Mouse (Mus musculus) myocyte (in vitro differentiated cells): ENCODE data around the gene Peak1.

Experiments
- CEBPB ChIP-seq: IDR thresholded peaks from 2 replicates; pipeline ENCODE4 v1.6.1; 2011; ENCODE audit warnings: mild to moderate bottlenecking, moderate library complexity; ENCODE audit not compliant: poor library complexity, insufficient read depth, severe bottlenecking
- E2F4 ChIP-seq: IDR thresholded peaks from one replicate; pipeline ENCODE4 v1.6.1; 2011; ENCODE audit warnings: mild to moderate bottlenecking, control low read depth, moderate library complexity; ENCODE audit not compliant: insufficient read depth
- MAX ChIP-seq: IDR thresholded peaks from one replicate; pipeline ENCODE4 v1.6.1; 2011; ENCODE audit warnings: low read depth, mild to moderate bottlenecking, control low read depth
- MYOD1 ChIP-seq, 3 experiments: IDR thresholded peaks; one replicate each; pipeline ENCODE4 v1.6.1; 2011; ENCODE audit warnings: control low read depth in 2 of 3, low read depth in 2 of 3, mild to moderate bottlenecking in 2 of 3, moderate library complexity in 1 of 3; ENCODE audit not compliant: insufficient read length in 2 of 3, control insufficient read depth in 1 of 3
- MYOG ChIP-seq, 3 experiments: IDR thresholded peaks; one replicate each; pipeline ENCODE4 v1.6.1; 2011; ENCODE audit warnings: control low read depth in 2 of 3, low read depth in 2 of 3, mild to moderate bottlenecking in 2 of 3; ENCODE audit not compliant: insufficient read length in 2 of 3, control insufficient read depth in 1 of 3, insufficient read depth in 1 of 3
- POLR2A ChIP-seq: IDR thresholded peaks from one replicate; pipeline ENCODE4 v1.6.1; 2011; ENCODE audit warnings: low read depth, mild to moderate bottlenecking, control low read depth, moderate library complexity; ENCODE audit not compliant: insufficient read length
- POLR2AphosphoS2 ChIP-seq: IDR thresholded peaks from one replicate; pipeline ENCODE4 v1.6.1; 2011; ENCODE audit warnings: low read depth, control low read depth; ENCODE audit not compliant: insufficient read length
- REST ChIP-seq: IDR thresholded peaks from one replicate; pipeline ENCODE4 v1.6.1; 2011; ENCODE audit warnings: mild to moderate bottlenecking, control low read depth, moderate library complexity; ENCODE audit not compliant: insufficient read depth, insufficient read length
- SRF ChIP-seq: IDR thresholded peaks from one replicate; pipeline ENCODE4 v1.6.1; 2011; ENCODE audit warnings: low read depth; ENCODE audit not compliant: control insufficient read depth, insufficient read length
- TCF12 ChIP-seq: IDR thresholded peaks from one replicate; pipeline ENCODE4 v1.6.1; 2011; ENCODE audit warnings: mild to moderate bottlenecking, control low read depth; ENCODE audit not compliant: poor library complexity, insufficient read depth, severe bottlenecking
- TCF3 ChIP-seq: IDR thresholded peaks from one replicate; pipeline ENCODE4 v1.6.1; 2011; ENCODE audit warnings: low read depth, control low read depth; ENCODE audit not compliant: insufficient read length
- USF1 ChIP-seq: IDR thresholded peaks from one replicate; pipeline ENCODE4 v1.6.1; 2011; ENCODE audit warnings: low read depth, mild to moderate bottlenecking, control low read depth, moderate library complexity

DNA sequence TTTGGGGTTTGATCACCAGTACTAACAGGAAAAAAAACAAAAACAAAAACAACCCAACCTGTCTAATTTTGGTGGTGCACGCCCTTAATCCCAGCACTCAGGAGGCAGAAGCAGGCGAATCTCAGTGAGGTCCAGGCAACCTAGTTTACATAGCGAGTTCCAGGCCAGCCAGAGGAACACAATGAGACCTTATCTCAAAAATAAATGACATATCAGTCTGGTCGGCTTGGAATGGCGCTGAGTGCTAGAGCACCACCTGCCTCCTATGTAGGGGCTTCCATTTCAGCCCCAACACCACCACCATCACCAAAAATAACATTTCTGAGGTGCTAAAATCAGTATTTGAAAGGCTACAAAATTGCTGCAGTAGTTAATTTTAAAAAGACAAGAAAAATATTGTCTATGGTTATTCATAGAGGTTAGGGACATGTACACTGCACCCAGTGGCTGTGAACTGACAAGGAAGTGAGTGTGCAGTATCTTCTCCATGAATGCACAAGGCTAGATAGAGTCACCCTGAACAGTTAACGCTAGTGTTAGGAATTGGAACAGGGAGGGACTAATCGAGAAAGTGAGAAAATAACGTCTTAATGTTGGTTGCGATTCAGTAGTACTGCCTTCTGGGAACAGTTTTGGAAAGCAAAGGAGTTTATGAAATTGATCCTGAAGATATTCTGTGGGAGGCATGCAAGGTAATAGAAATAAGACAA lies 3.2 kb upstream of the Peak1 start:
- TF ChIP-seq POLR2A (no peak), MYOG (IDR thresholded peaks at IDR 0.05; ENCODE audit: control insufficient read depth in 1 of 3, insufficient read depth in 1 of 3, insufficient read length in 2 of 3, low read depth in 2 of 3) (no peak), E2F4 (no peak), TCF3 (no peak), POLR2AphosphoS2 (no peak), USF1 (no peak), TCF12 (no peak), MAX (no peak), MYOD1 (IDR thresholded peaks at IDR 0.05; ENCODE audit: control insufficient read depth in 1 of 3, insufficient read length in 2 of 3, low read depth in 2 of 3) (no peak), REST (no peak), CEBPB (no peak), SRF (no peak)
